Comparison of ENCODE assay signal across 16 mouse cellular contexts in genomic region chr14:25639979-25640378, GRCm38 (mm10). TPM values are rescaled to one million over a fixed set of nuclear protein-coding genes. Genes with fewer than 3 reads are reported as not detected.
DNase-seq lines count a peak whose midpoint lies in the region; ATAC-seq and TF ChIP-seq lines count a peak whose summit lies in the region.
"Had no signal": no experiment of that assay in that cellular context is flagged by ENCODE, and none has a peak within 500 bp of the region (broad histone marks: within the 10 kb centered on the region; RNA-seq: fewer than 3 reads in every experiment).

No protein-coding gene starts in this region.

- intact Hi-C loops in left cerebral cortex, adult 2 months (cut with DNase I), result no loop called here
- intact Hi-C loops in left cerebral cortex, postnatal 25 days (cut with DNase I), result no loop called here

- H3K36me3 ChIP-seq in heart, embryonic 14.5 days (ENCODE audit: control insufficient read depth, insufficient read depth, low read length), result peaks cover 81% of the 10 kb centered on the region
- peaks cover 20% of the 10 kb centered on the region; the same call in 1 of the 2 replicates for H3K36me3 ChIP-seq in midbrain, embryonic 15.5 days (replicated peaks)
- H3K36me3 ChIP-seq in midbrain, embryonic 10.5 days, result peaks cover 100% of the 10 kb centered on the region

- H3K9ac ChIP-seq in heart, embryonic 14.5 days (ENCODE audit: low read length), result peak overlapping the region; percentile 62; the same call in 1 of the 2 replicates
- H3K9ac ChIP-seq in midbrain, embryonic 15.5 days, result no peak overlapping the region
- H3K9ac ChIP-seq: hindbrain, embryonic 14.5 days had no signal

- H3K4me3 ChIP-seq in heart, embryonic 14.5 days (ENCODE audit: control insufficient read depth in 1 of 2, insufficient read depth in 1 of 2, low read depth in 1 of 2, low read length in 2 of 2), result no peak overlapping the region
- no peak overlapping the region for H3K4me3 ChIP-seq in left cerebral cortex, adult 2 months
- H3K4me3 ChIP-seq in midbrain, embryonic 15.5 days, result no peak overlapping the region
- H3K4me3 ChIP-seq in midbrain, embryonic 10.5 days, result no peak overlapping the region

- H3K9me3 ChIP-seq in heart, embryonic 14.5 days (ENCODE audit: control insufficient read depth, low read length), result no peaks in the 10 kb centered on the region
- H3K9me3 ChIP-seq in midbrain, embryonic 15.5 days, result no peaks in the 10 kb centered on the region
- H3K9me3 ChIP-seq in midbrain, embryonic 10.5 days (replicated peaks), result no peaks in the 10 kb centered on the region

- no peak overlapping the region for H3K4me2 ChIP-seq in heart, embryonic 14.5 days (ENCODE audit: low read length)
- no peak overlapping the region for H3K4me2 ChIP-seq in midbrain, embryonic 15.5 days
- H3K4me2 ChIP-seq: hindbrain, embryonic 14.5 days had no signal

- H3K27ac ChIP-seq in heart, embryonic 14.5 days (replicated peaks in 1 of 2; ENCODE audit: control insufficient read depth in 1 of 2, insufficient read depth in 1 of 2, low read depth in 2 of 2, low read length in 2 of 2), result peak overlapping the region; percentile 72 to 92
- peak overlapping the region; percentile 0 for H3K27ac ChIP-seq in left cerebral cortex, adult 2 months
- H3K27ac ChIP-seq in midbrain, embryonic 15.5 days, result peak overlapping the region; percentile 19; the same call in 1 of the 2 replicates
- no peak overlapping the region for H3K27ac ChIP-seq in midbrain, embryonic 10.5 days (replicated peaks)
- H3K27ac ChIP-seq: hindbrain, embryonic 14.5 days had no signal

- ATAC-seq in heart, embryonic 14.5 days (ENCODE audit: insufficient number of reproducible peaks, insufficient read depth, low FRiP score, low read depth), result no peak
- ATAC-seq in midbrain, embryonic 15.5 days (replicated peaks), result no peak

- 63% methylated on average over 3 of the region's 3 CpGs for WGBS in heart, embryonic 14.5 days
- 89% methylated on average over 3 of the region's 3 CpGs for WGBS in midbrain, embryonic 15.5 days
- WGBS in midbrain, embryonic 10.5 days, result 91% methylated on average over 3 of the region's 3 CpGs

- TF ChIP-seq CTCF in left cerebral cortex, adult 2 months (IDR thresholded peaks at IDR 0.05), result no peak

- H3K4me1 ChIP-seq in heart, embryonic 14.5 days (ENCODE audit: control insufficient read depth in 2 of 2, insufficient read depth in 2 of 2, low read length in 2 of 2), result peaks cover 31 to 50% of the 10 kb centered on the region in 2 experiments
- H3K4me1 ChIP-seq in midbrain, embryonic 15.5 days, result peaks cover 36% of the 10 kb centered on the region
- H3K4me1 ChIP-seq in midbrain, embryonic 10.5 days, result peaks cover 19% of the 10 kb centered on the region

- H3K27me3 ChIP-seq in heart, embryonic 14.5 days (ENCODE audit: control insufficient read depth, insufficient read depth, low read length), result no peaks in the 10 kb centered on the region
- H3K27me3 ChIP-seq in midbrain, embryonic 15.5 days (replicated peaks), result no peaks in the 10 kb centered on the region
- H3K27me3 ChIP-seq in midbrain, embryonic 10.5 days (ENCODE audit: low read depth, poor library complexity, severe bottlenecking), result no peaks in the 10 kb centered on the region

- peak; percentile 26 for DNase-seq in cerebellum, adult 9-10 months
- no peak for DNase-seq in cerebellum, adult 9-11 months
- no peak for DNase-seq in heart, adult 9 months (ENCODE audit: low spot score in 2 of 2)
- DNase-seq in left cerebral cortex, adult 2 months (ENCODE audit: extremely low spot score in 1 of 2, low spot score in 2 of 2), result no peak
- no peak for DNase-seq in left cerebral cortex, postnatal 25 days (ENCODE audit: low spot score in 2 of 2)
- no peak for DNase-seq in midbrain, embryonic 10.5 days (ENCODE audit: low spot score)
- DNase-seq: cerebellum, postnatal 10 days; gastrocnemius, postnatal 25 days; kidney, adult 18-20 months; kidney, postnatal 10 days; lung, adult 2 months; lung, postnatal 4 days; thymus, postnatal 25 days had no signal

RNA-seq across cellular contexts. Expression of gene Ppif, which starts 54.0 kb away (rescaled TPM):
- polyA plus RNA-seq in heart, embryonic 14.5 days (2014; fragmentation: Nextera tagmentation; extraction: Ambion mirVana), result 99.2 and 105 TPM in 2 replicates
- total RNA-seq in left cerebral cortex, adult 2 months (2021), result 10 to 100 TPM; 24.0 to 24.3 TPM
- 10 to 100 TPM; 22.5 to 22.7 TPM for total RNA-seq in left cerebral cortex, postnatal 25 days (2021)
- 30.6 and 32.0 TPM in 2 replicates for polyA plus RNA-seq in midbrain, embryonic 15.5 days (2015; fragmentation: Nextera tagmentation; extraction: Ambion mirVana)
- polyA plus RNA-seq in midbrain, embryonic 10.5 days (2016; fragmentation: Nextera tagmentation; extraction: Ambion mirVana), result 54.7 and 56.1 TPM in 2 replicates
